In genomic region chr16:98041676-98042075, GRCm38 (mm10) we compare ENCODE assay signal across 9 mouse cellular contexts. TPM values are rescaled to one million over a fixed set of nuclear protein-coding genes. Genes with fewer than 3 reads are reported as not detected.
A peak's percentile ranks its signal among the peaks of the same experiment; 100 is the strongest.
DNase-seq lines count a peak whose midpoint lies in the region; ATAC-seq and TF ChIP-seq lines count a peak whose summit lies in the region.
"Had no signal": no experiment of that assay in that cellular context is flagged by ENCODE, and none has a peak within 500 bp of the region (broad histone marks: within the 10 kb centered on the region; RNA-seq: fewer than 3 reads in every experiment).

No protein-coding gene starts in this region.

- no peaks in the 10 kb centered on the region for H3K27me3 ChIP-seq in kidney, adult 2 months (replicated peaks; ENCODE audit: control insufficient read depth, insufficient read depth, low read length)
- H3K27me3 ChIP-seq in kidney, embryonic 15.5 days: no peaks in the 10 kb centered on the region
- H3K27me3 ChIP-seq: embryonic facial prominence, embryonic 13.5 days had no signal

- no peak overlapping the region for H3K4me2 ChIP-seq in kidney, embryonic 15.5 days
- H3K4me2 ChIP-seq: embryonic facial prominence, embryonic 13.5 days had no signal

- DNase-seq in kidney, adult 2 months: peak; percentile 43
- peak; percentile 58 for DNase-seq in CD4-positive helper T cell, adult 2 months (ENCODE audit: low read depth, low spot score)
- peak; percentile 48 for DNase-seq in MEL-GATA-1-ER (ENCODE audit: extremely low read depth, low read depth)
- peak; percentile 27 for DNase-seq in fibroblast of lung, adult 2 months (ENCODE audit: low read depth)
- no peak for DNase-seq in cerebellum, postnatal 4 days (ENCODE audit: low spot score in 2 of 2)
- DNase-seq in spleen, adult 18-20 months: no peak

- no peak overlapping the region for H3K4me3 ChIP-seq in kidney, adult 2 months (ENCODE audit: insufficient read depth, low read depth, low read length)
- no peak overlapping the region for H3K4me3 ChIP-seq in kidney, embryonic 15.5 days (replicated peaks)
- H3K4me3 ChIP-seq: embryonic facial prominence, embryonic 13.5 days had no signal

- TF ChIP-seq CTCF in kidney, adult 2 months (conservative IDR thresholded peaks at IDR 0.05; ENCODE audit: insufficient read depth, insufficient read length, low read depth, low read length): peak; percentile 45

- 0 out of 2 replicates have a peak, but pooled peaks cover 3% of the 10 kb centered on the region for H3K9me3 ChIP-seq in kidney, embryonic 15.5 days (replicated peaks)

- no peak for TF ChIP-seq POLR2A in kidney, adult 2 months (IDR thresholded peaks at IDR 0.05; ENCODE audit: low read depth, low read length)

- no peak overlapping the region for H3K9ac ChIP-seq in kidney, embryonic 15.5 days
- H3K9ac ChIP-seq: embryonic facial prominence, embryonic 13.5 days had no signal

- no peaks in the 10 kb centered on the region for H3K4me1 ChIP-seq in kidney, adult 2 months (ENCODE audit: control insufficient read depth, insufficient read depth, low read length)
- H3K4me1 ChIP-seq in kidney, embryonic 15.5 days: no peaks in the 10 kb centered on the region
- H3K4me1 ChIP-seq: embryonic facial prominence, embryonic 13.5 days had no signal

- no peaks in the 10 kb centered on the region for H3K36me3 ChIP-seq in kidney, adult 2 months (ENCODE audit: control insufficient read depth, insufficient read depth, low read length)
- H3K36me3 ChIP-seq in kidney, embryonic 15.5 days: peaks cover 31% of the 10 kb centered on the region

- no peak for ATAC-seq in kidney, embryonic 15.5 days (replicated peaks; ENCODE audit: low FRiP score)
- peak; percentile 91 for ATAC-seq in megakaryocyte, adult 5-6 weeks (ENCODE audit: poor library complexity, severe bottlenecking)

- WGBS in kidney, adult 2 months: 84% methylated on average over 2 of the region's 2 CpGs
- 85% methylated on average over 2 of the region's 2 CpGs for WGBS in kidney, embryonic 15.5 days

- H3K27ac ChIP-seq in kidney, adult 2 months (ENCODE audit: insufficient read depth, low read depth, low read length): no peak overlapping the region
- H3K27ac ChIP-seq in kidney, embryonic 15.5 days: no peak overlapping the region
- H3K27ac ChIP-seq: embryonic facial prominence, embryonic 13.5 days had no signal

RNA-seq across cellular contexts. Expression of gene A630089N07Rik, which starts 40.6 kb away (rescaled TPM):
- polyA plus RNA-seq in kidney, adult 2 months (2012; rRNA removed): 0.72 and 0.91 TPM in 2 replicates
- 27.0 and 27.7 TPM in 2 replicates for polyA plus RNA-seq in kidney, embryonic 15.5 days (2015; fragmentation: Nextera tagmentation; extraction: Ambion mirVana)
- 12.4 and 12.8 TPM in 2 replicates for total RNA-seq in megakaryocyte, adult 5-6 weeks (2015)
- total RNA-seq in megakaryocyte, adult 5-6 weeks (2017): 10.3 and 13.7 TPM in 2 replicates

RNA-seq across cellular contexts. Expression of gene B230307C23Rik, which starts 44.6 kb away (rescaled TPM):
- polyA plus RNA-seq in kidney, adult 2 months (2012; rRNA removed): 4.2 and 4.3 TPM in 2 replicates
- polyA plus RNA-seq in kidney, embryonic 15.5 days (2015; fragmentation: Nextera tagmentation; extraction: Ambion mirVana): 23.5 and 27.0 TPM in 2 replicates
- 18.9 and 35.4 TPM in 2 replicates for total RNA-seq in megakaryocyte, adult 5-6 weeks (2015)
- total RNA-seq in megakaryocyte, adult 5-6 weeks (2017): 26.6 and 85.3 TPM in 2 replicates

Comparison
In these comparisons a context has a peak if more than half of its experiments do, and no peak if none do; other contexts are left out.
1. RNA of gene A630089N07Rik, which starts 40.6 kb away (polyA plus RNA-seq): 27.0 to 27.7 TPM in kidney, embryonic 15.5 days; 0.72 to 0.91 TPM in kidney, adult 2 months; every median in the first group is over 10 times any median in the second.
2. DNase-seq: peak in kidney, adult 2 months (single experiment), CD4-positive helper T cell, adult 2 months (single experiment), MEL-GATA-1-ER (single experiment) and fibroblast of lung, adult 2 months (single experiment); none in cerebellum, postnatal 4 days (0 of 2) and spleen, adult 18-20 months (0 of 2).